Mouse (Mus musculus): Measurements from ENCODE around the gene Cuzd1. TPM values are rescaled to one million over a fixed set of nuclear protein-coding genes. Genes with fewer than 3 reads are reported as not detected.
A peak's percentile ranks its signal among the peaks of the same experiment; 100 is the strongest.

Gene Cuzd1
- not detected in 2 replicates for polyA plus RNA-seq (2014; fragmentation: Nextera tagmentation; extraction: Ambion mirVana)

- H3K4me2 ChIP-seq (ENCODE audit: low read length): no peak within 1 kb of the TSS
- H3K9me3 ChIP-seq (replicated peaks; ENCODE audit: control insufficient read depth, low read length): no peaks in the 10 kb centered on the region
- H3K4me3 ChIP-seq (ENCODE audit: low read depth, low read length): no peak within 1 kb of the TSS
- no peaks in the 10 kb centered on the region for H3K4me1 ChIP-seq (ENCODE audit: control insufficient read depth, insufficient read depth, low read length)
- no peak within 1 kb of the TSS for H3K9ac ChIP-seq (ENCODE audit: low read length)
- H3K36me3 ChIP-seq (ENCODE audit: control insufficient read depth, insufficient read depth, low read length): no peaks in the 10 kb centered on the region
- ATAC-seq (no peak), DNase-seq (ENCODE audit: low spot score) (no peak)
- 71% methylated on average over 2 of the region's 2 CpGs for WGBS
- no peaks in the 10 kb centered on the region for H3K27me3 ChIP-seq (replicated peaks; ENCODE audit: control insufficient read depth, insufficient read depth, low read length)
- H3K27ac ChIP-seq (ENCODE audit: low read depth, low read length): no peak within 1 kb of the TSS
Observed at GRCm38 (mm10) chr7:131322192-131322591, at the start of gene Cuzd1. Cuzd1 (minus strand) TSS chr7:131322292.

DNA sequence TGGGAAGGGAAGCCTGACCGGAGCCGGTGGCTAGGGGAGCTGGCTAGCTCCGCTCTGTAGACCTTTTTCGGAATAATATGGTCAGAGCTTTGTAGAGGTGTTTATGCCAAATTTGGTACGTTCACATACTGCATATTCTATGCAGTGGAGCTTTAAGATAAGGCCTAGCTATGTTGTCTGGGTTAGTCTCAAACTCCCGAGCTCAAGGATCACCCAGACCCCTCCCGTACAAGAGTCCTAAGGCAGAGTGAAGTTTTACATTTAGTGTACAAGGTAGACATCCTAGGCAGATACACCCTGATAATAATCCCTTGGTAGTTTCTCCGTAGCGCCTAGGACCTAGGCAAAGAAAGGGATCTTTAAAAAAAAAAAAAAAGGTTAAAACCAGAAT is 49.4 kb upstream of the Cuzd1 start:
- H3K9me3 ChIP-seq (replicated peaks; ENCODE audit: control insufficient read depth, low read length): no peaks in the 10 kb centered on the region
- peak overlapping the region; percentile 69 for H3K4me3 ChIP-seq (ENCODE audit: low read depth, low read length)
- no peak for DNase-seq (ENCODE audit: low spot score)
- peak overlapping the region; percentile 82; the same call in 1 of the 2 replicates for H3K27ac ChIP-seq (ENCODE audit: low read depth, low read length)
- H3K4me2 ChIP-seq (ENCODE audit: low read length): peak overlapping the region; percentile 75
- no peaks in the 10 kb centered on the region for H3K36me3 ChIP-seq (ENCODE audit: control insufficient read depth, insufficient read depth, low read length)
- ATAC-seq: no peak
- H3K9ac ChIP-seq (ENCODE audit: low read length): peak overlapping the region; percentile 93
- H3K27me3 ChIP-seq (replicated peaks; ENCODE audit: control insufficient read depth, insufficient read depth, low read length): no peaks in the 10 kb centered on the region
- WGBS: 12% methylated on average over 9 of the region's 9 CpGs
- peaks cover 6% of the 10 kb centered on the region; the same call in 1 of the 2 replicates for H3K4me1 ChIP-seq (ENCODE audit: control insufficient read depth, insufficient read depth, low read length)

- Histone ChIP-seq H3K27ac (ENCODE audit: low read depth, low read length) (peak within 1 kb of the TSS; percentile 82), H3K9ac (ENCODE audit: low read length) (peak within 1 kb of the TSS; percentile 93), H3K27me3 (replicated peaks; ENCODE audit: control insufficient read depth, insufficient read depth, low read length) (no peaks in the 10 kb centered on the region), H3K4me3 (ENCODE audit: low read depth, low read length) (peak within 1 kb of the TSS; percentile 69), H3K9me3 (replicated peaks; ENCODE audit: control insufficient read depth, low read length) (no peaks in the 10 kb centered on the region), H3K4me1 (ENCODE audit: control insufficient read depth, insufficient read depth, low read length) (peaks cover 6% of the 10 kb centered on the region; the same call in 1 of the 2 replicates), H3K36me3 (ENCODE audit: control insufficient read depth, insufficient read depth, low read length) (no peaks in the 10 kb centered on the region), H3K4me2 (ENCODE audit: low read length) (peak within 1 kb of the TSS; percentile 75)
- peak; percentile 91 for DNase-seq (ENCODE audit: low spot score)
- ATAC-seq: peak; percentile 96
- 5% methylated on average over 47 of the region's 47 CpGs for WGBS
Observed at GRCm38 (mm10) chr7:131370648-131371469, 48.8 kb upstream of the Cuzd1 start, which contains the start of gene Pstk. Pstk (plus strand) TSS chr7:131371141.

DNA sequence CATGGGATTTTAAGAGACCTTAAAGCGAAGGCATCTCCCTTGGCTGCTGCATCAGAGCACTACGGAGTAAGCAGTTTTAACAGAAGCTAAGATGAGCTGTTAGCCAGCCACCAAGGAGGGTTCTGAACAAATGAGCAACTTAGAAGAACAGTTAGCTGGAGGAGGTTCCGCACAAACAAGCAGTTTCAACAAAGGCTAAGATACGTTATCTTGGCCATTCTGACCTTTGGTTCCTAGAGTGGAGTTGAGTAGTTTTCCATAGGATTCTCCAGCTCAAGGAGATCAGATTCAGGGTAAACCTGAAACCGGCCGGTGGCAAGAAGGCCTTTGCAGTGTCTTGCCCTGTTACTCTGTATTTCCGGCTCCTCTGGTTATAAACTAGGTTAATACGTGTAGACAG is 42.0 kb upstream of the Cuzd1 start:
- 95% methylated on average over 8 of the region's 8 CpGs for WGBS
- Histone ChIP-seq H3K4me3 (ENCODE audit: low read depth, low read length) (no peak overlapping the region), H3K36me3 (ENCODE audit: control insufficient read depth, insufficient read depth, low read length) (peaks cover 5% of the 10 kb centered on the region; the same call in 1 of the 2 replicates), H3K27me3 (replicated peaks; ENCODE audit: control insufficient read depth, insufficient read depth, low read length) (no peaks in the 10 kb centered on the region), H3K9me3 (replicated peaks; ENCODE audit: control insufficient read depth, low read length) (no peaks in the 10 kb centered on the region), H3K4me1 (ENCODE audit: control insufficient read depth, insufficient read depth, low read length) (peaks cover 4% of the 10 kb centered on the region), H3K9ac (ENCODE audit: low read length) (no peak overlapping the region), H3K4me2 (ENCODE audit: low read length) (no peak overlapping the region), H3K27ac (ENCODE audit: low read depth, low read length) (no peak overlapping the region)
- ATAC-seq: no peak
- DNase-seq (ENCODE audit: low spot score): no peak

DNA sequence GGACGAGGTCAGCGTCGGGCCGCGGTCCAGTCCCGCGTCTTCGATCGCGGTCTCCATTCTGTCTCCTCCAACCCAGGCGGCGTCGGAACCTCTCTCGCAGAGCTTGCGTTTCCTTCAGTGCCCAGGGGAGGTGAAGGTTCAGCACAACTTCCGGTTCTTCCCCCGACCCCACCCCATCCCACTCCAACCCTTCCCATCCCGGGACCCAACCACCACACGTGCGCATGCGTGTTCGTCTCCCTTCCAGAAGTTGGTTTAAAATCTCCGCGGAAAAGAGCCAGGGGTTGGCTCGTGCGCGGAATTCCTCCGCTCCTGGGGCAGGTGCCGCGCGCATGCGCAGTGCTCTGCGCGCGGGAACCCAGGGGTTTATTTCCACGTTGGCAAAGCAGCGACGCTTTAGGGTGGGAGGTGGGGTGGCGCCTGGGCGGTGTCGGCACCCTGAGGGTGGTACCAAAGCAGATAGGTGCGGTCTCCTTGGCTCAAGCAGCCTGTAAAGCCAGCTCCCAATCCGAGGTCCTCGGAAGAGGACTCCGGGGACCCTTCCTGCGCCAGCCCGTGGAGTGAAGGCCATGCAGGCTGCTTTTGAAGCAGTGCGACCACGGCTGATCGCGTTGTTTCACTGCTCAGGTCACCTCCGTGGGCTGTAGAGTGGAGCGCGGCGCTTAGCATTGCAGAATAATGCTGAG is 40.7 kb upstream of the Cuzd1 start, which contains the start of gene 2310057M21Rik:
TSS of gene 2310057M21Rik (minus strand) at position 145 of the 686 bp plus-strand sequence.
- peak within 1 kb of the TSS; percentile 80 for H3K27ac ChIP-seq (ENCODE audit: low read depth, low read length)
- under 1% methylated on average over 55 of the region's 55 CpGs for WGBS
- peaks cover 4% of the 10 kb centered on the region for H3K4me1 ChIP-seq (ENCODE audit: control insufficient read depth, insufficient read depth, low read length)
- H3K4me2 ChIP-seq (ENCODE audit: low read length): peak within 1 kb of the TSS; percentile 89
- H3K36me3 ChIP-seq (ENCODE audit: control insufficient read depth, insufficient read depth, low read length): peaks cover 17% of the 10 kb centered on the region
- no peaks in the 10 kb centered on the region for H3K27me3 ChIP-seq (replicated peaks; ENCODE audit: control insufficient read depth, insufficient read depth, low read length)
- H3K9ac ChIP-seq (ENCODE audit: low read length): peak within 1 kb of the TSS; percentile 88
- ATAC-seq (peak; percentile 97), DNase-seq (ENCODE audit: low spot score) (peak; percentile 99)
- no peaks in the 10 kb centered on the region for H3K9me3 ChIP-seq (replicated peaks; ENCODE audit: control insufficient read depth, low read length)
- H3K4me3 ChIP-seq (ENCODE audit: low read depth, low read length): peak within 1 kb of the TSS; percentile 84

DNA sequence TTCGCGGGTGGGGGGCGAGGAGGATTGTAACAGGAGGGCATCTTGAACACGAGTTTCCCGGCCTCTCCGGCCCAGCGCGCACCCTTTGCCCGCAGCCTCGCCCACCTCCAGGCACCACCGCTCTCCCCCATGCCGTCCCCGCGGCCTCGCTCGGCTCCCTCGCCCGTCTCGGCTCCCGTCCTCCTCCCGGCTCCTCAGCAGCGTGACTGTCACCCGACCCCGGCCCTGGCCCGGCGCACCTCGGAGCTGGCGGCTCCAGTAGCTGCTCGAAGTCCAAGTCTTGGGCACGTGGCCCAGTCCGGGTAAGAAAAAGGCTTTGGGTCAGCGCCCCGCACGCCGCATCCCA is 40.1 kb upstream of the Cuzd1 start:
- WGBS: under 1% methylated on average over 35 of the region's 35 CpGs
- peaks cover 4% of the 10 kb centered on the region for H3K4me1 ChIP-seq (ENCODE audit: control insufficient read depth, insufficient read depth, low read length)
- peak overlapping the region; percentile 89 for H3K4me2 ChIP-seq (ENCODE audit: low read length)
- H3K9ac ChIP-seq (ENCODE audit: low read length): peak overlapping the region; percentile 88
- ATAC-seq (peak; percentile 84), DNase-seq (ENCODE audit: low spot score) (no peak)
- H3K9me3 ChIP-seq (replicated peaks; ENCODE audit: control insufficient read depth, low read length): no peaks in the 10 kb centered on the region
- H3K27me3 ChIP-seq (replicated peaks; ENCODE audit: control insufficient read depth, insufficient read depth, low read length): no peaks in the 10 kb centered on the region
- H3K4me3 ChIP-seq (ENCODE audit: low read depth, low read length): peak overlapping the region; percentile 84
- peak overlapping the region; percentile 79 for H3K27ac ChIP-seq (ENCODE audit: low read depth, low read length)
- H3K36me3 ChIP-seq (ENCODE audit: control insufficient read depth, insufficient read depth, low read length): peaks cover 22% of the 10 kb centered on the region

GRCm38 (mm10) chr7:131356105-131356504 is 34.0 kb upstream of the Cuzd1 start:
- peaks cover 58% of the 10 kb centered on the region for H3K36me3 ChIP-seq (ENCODE audit: control insufficient read depth, insufficient read depth, low read length)

DNA sequence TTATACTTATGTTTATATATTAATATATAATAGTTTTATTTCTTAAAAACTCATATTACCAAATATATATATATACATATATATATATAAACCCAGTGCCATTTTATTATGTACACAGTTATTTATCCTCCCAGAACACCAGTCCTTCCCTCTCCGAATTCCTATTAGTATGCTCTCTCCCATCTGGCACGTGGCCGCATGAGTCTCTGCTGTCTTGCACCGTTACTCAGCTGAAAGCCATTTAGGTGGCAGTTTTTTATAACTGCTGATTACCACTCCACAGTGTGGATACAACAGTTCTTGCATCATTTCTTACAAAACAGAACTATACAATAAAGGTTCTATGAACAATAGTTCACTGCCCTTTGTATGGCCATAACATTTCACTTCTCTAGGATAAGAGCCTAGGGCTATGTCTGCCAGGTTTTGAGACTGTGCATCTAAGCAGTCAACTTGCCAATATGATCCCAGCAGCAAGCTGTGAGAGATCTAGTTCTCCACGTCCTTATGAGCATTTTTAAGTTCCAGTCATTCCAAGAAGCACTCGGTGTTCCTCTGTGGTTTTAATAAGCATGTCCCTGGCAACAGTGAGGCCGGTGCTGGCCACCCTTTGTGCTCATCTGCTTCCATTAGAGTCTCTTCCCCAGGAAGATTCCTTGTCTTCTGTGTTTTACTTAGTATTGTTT is 23.9 kb upstream of the Cuzd1 start:
- no peak overlapping the region for H3K9ac ChIP-seq (ENCODE audit: low read length)
- no peak overlapping the region for H3K4me2 ChIP-seq (ENCODE audit: low read length)
- peaks cover 55% of the 10 kb centered on the region for H3K36me3 ChIP-seq (ENCODE audit: control insufficient read depth, insufficient read depth, low read length)
- peak; percentile 52 for DNase-seq (ENCODE audit: low spot score)
- 75% methylated on average over 7 of the region's 7 CpGs for WGBS
- no peaks in the 10 kb centered on the region for H3K9me3 ChIP-seq (replicated peaks; ENCODE audit: control insufficient read depth, low read length)
- no peak overlapping the region for H3K27ac ChIP-seq (ENCODE audit: low read depth, low read length)
- H3K27me3 ChIP-seq (replicated peaks; ENCODE audit: control insufficient read depth, insufficient read depth, low read length): no peaks in the 10 kb centered on the region
- no peaks in the 10 kb centered on the region for H3K4me1 ChIP-seq (ENCODE audit: control insufficient read depth, insufficient read depth, low read length)
- peak; percentile 34; the same call in 1 of the 2 replicates for ATAC-seq
- no peak overlapping the region for H3K4me3 ChIP-seq (ENCODE audit: low read depth, low read length)

More at GRCm38 (mm10) chr7:131356105-131356504, 34.0 kb upstream of the Cuzd1 start:
- Histone ChIP-seq H3K27ac (ENCODE audit: low read depth, low read length) (no peak overlapping the region), H3K4me1 (ENCODE audit: control insufficient read depth, insufficient read depth, low read length) (no peaks in the 10 kb centered on the region), H3K4me2 (ENCODE audit: low read length) (no peak overlapping the region), H3K4me3 (ENCODE audit: low read depth, low read length) (no peak overlapping the region), H3K9me3 (replicated peaks; ENCODE audit: control insufficient read depth, low read length) (no peaks in the 10 kb centered on the region), H3K27me3 (replicated peaks; ENCODE audit: control insufficient read depth, insufficient read depth, low read length) (no peaks in the 10 kb centered on the region), H3K9ac (ENCODE audit: low read length) (no peak overlapping the region)
- 97% methylated on average over 13 of the region's 13 CpGs for WGBS
- ATAC-seq: no peak
- DNase-seq (ENCODE audit: low spot score): no peak

Data from forebrain, embryonic 14.5 days (tissue).